Mouse (Mus musculus): ENCODE measurements around the gene Exosc10. TPM values are rescaled to one million over a fixed set of nuclear protein-coding genes. Genes with fewer than 3 reads are reported as not detected.

The Exosc10 gene
- polyA plus RNA-seq (2014; fragmentation: Nextera tagmentation; extraction: Ambion mirVana): 112 and 119 TPM in 2 replicates

DNA sequence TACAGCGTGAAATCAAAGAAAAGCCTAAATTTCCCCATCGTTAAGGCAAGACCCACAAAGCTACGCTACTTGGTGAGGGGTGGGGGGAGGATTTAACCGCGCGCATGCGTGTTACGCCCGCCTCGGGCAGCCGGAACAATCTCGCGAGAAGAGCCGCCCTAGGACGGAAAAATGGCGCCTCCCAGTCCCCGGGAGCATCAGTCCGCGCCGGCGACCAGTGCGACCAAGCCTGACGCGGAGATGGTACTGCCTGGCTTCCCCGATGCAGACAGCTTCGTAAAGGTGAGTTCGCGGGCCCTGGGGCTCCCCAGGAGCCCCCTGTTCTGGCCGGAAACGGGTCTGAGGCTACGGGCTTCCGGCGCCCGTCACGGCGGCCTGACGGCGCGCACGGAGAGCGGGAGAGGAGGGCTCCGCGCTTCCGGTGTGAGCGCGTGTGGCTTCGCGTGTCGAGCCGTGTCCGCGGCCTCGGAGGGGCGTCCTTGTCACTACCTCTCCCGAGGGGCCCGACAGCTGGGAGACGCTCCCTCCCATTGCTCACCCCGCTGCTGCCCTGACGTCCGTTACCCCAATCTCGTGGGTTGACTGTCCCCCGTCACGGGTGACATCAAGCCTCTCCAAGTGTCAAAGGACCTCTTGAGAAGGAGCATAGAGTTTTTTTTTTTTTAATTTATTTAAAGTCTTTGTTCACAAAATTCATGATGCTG is at the start of gene Exosc10:
TSS of gene Exosc10 (plus strand) at position 133 of the 704 bp plus-strand sequence.
- DNase-seq (ENCODE audit: low spot score): peak; percentile 92
- peak; percentile 84; the same call in 1 of the 2 replicates for ATAC-seq (ENCODE audit: insufficient number of reproducible peaks, low FRiP score, low TSS enrichment, low read depth)
- Histone ChIP-seq H3K27ac (replicated peaks; ENCODE audit: low read depth, low read length) (peak within 1 kb of the TSS; percentile 91), H3K4me1 (ENCODE audit: control insufficient read depth, insufficient read depth, low read length) (no peaks in the 10 kb centered on the region), H3K27me3 (ENCODE audit: control insufficient read depth, insufficient read depth, low read length) (no peaks in the 10 kb centered on the region), H3K9me3 (ENCODE audit: control insufficient read depth, low read length) (no peaks in the 10 kb centered on the region), H3K9ac (ENCODE audit: low read length) (peak within 1 kb of the TSS; percentile 98), H3K36me3 (ENCODE audit: control insufficient read depth, insufficient read depth, low read length) (peaks cover 25% of the 10 kb centered on the region), H3K4me3 (ENCODE audit: low read depth, low read length) (peak within 1 kb of the TSS; percentile 92), H3K4me2 (ENCODE audit: low read depth, severe bottlenecking) (peak within 1 kb of the TSS; percentile 71)
- under 1% methylated on average over 63 of the region's 63 CpGs for WGBS

DNA sequence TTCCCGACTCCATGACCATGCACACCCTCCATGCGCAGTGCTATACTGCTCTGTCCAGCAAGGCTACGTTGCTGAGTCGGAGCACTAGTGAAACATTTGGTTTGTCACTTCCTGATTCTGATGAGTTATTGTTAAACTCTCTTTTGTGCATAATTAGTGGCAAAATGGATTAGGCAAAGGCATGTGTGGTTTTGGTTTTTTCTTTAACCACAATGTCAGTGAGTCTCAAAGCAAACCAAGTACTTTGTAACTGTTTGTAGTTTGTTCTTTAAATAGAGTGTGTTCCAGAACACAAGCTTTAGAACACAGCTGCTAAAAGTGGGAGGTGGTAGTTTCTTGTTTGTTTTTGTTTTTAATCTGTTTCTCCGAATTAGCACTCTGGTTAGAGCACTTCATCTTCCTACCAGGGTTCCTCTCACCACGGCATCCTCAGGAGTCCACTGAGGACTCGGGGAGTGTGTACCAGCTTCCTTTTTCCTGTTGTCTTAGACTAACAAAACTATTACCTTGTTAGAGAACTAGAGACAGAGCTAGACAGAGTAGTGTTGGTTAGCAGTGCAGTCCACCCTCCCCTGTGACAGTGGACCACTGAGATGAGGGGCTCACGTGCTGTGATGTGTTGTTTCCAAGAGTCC is 48.7 kb upstream of the Exosc10 start:
- H3K36me3 ChIP-seq (ENCODE audit: control insufficient read depth, insufficient read depth, low read length): peaks cover 12% of the 10 kb centered on the region
- H3K27me3 ChIP-seq (ENCODE audit: control insufficient read depth, insufficient read depth, low read length): no peaks in the 10 kb centered on the region
- 84% methylated on average over 8 of the region's 8 CpGs for WGBS
- ATAC-seq (ENCODE audit: insufficient number of reproducible peaks, low FRiP score, low TSS enrichment, low read depth) (no peak), DNase-seq (ENCODE audit: low spot score) (no peak)
- peaks cover 3% of the 10 kb centered on the region for H3K4me1 ChIP-seq (ENCODE audit: control insufficient read depth, insufficient read depth, low read length)
- H3K4me2 ChIP-seq (ENCODE audit: low read depth, severe bottlenecking): no peak overlapping the region
- no peak overlapping the region for H3K9ac ChIP-seq (ENCODE audit: low read length)
- no peak overlapping the region for H3K4me3 ChIP-seq (ENCODE audit: low read depth, low read length)
- no peaks in the 10 kb centered on the region for H3K9me3 ChIP-seq (ENCODE audit: control insufficient read depth, low read length)
- H3K27ac ChIP-seq (replicated peaks; ENCODE audit: low read depth, low read length): no peak overlapping the region

DNA sequence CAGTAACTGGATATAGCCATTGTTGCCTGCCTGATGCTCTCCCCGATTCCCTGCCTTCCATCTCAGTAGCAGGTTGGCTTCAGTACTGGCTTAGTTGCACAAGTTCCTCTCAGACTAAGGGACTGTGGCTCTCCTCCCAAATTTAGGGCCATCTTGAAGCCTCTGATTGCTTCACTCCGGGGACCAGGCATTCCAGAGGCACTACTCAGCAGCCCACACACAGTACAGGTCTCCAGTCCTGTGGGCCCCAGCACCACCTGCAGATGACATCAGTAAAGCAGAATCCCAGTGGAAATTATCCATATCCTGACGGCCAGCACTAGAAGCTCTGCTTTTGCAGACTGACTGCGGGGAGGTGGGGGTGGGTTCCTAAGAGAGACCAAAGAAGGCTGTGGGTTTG is 47.5 kb upstream of the Exosc10 start:
- peaks cover 16% of the 10 kb centered on the region for H3K36me3 ChIP-seq (ENCODE audit: control insufficient read depth, insufficient read depth, low read length)
- H3K9ac ChIP-seq (ENCODE audit: low read length): no peak overlapping the region
- ATAC-seq (ENCODE audit: insufficient number of reproducible peaks, low FRiP score, low TSS enrichment, low read depth) (no peak), DNase-seq (ENCODE audit: low spot score) (no peak)
- H3K9me3 ChIP-seq (ENCODE audit: control insufficient read depth, low read length): no peaks in the 10 kb centered on the region; the same call in 1 of the 2 replicates
- no peaks in the 10 kb centered on the region for H3K27me3 ChIP-seq (ENCODE audit: control insufficient read depth, insufficient read depth, low read length)
- no peak overlapping the region for H3K4me3 ChIP-seq (ENCODE audit: low read depth, low read length)
- 81% methylated on average over 4 of the region's 4 CpGs for WGBS
- no peak overlapping the region for H3K27ac ChIP-seq (replicated peaks; ENCODE audit: low read depth, low read length)
- no peak overlapping the region for H3K4me2 ChIP-seq (ENCODE audit: low read depth, severe bottlenecking)
- no peaks in the 10 kb centered on the region for H3K4me1 ChIP-seq (ENCODE audit: control insufficient read depth, insufficient read depth, low read length)

DNA sequence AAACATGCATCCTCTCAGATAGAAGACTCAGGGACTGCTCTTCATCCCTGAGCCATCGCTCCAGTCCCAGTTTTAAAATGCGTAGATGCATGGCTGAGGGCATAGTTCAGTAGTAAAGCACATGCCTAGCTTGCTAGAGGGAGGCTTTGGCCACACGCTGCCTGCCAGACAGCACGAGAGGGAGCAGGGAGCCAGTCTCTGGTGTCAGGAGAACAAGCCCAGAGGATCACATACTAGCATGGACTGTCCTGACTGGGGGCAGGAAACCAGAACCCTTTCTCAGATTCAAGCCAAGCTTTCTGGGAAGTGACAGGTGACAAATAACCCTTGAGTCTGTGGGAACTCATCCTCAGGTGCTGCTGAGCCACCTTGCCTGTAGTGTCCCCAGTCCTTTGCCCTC is 46.9 kb upstream of the Exosc10 start:
- 91% methylated on average over 4 of the region's 4 CpGs for WGBS
- Histone ChIP-seq H3K4me2 (ENCODE audit: low read depth, severe bottlenecking) (no peak overlapping the region), H3K4me3 (ENCODE audit: low read depth, low read length) (no peak overlapping the region), H3K27ac (replicated peaks; ENCODE audit: low read depth, low read length) (no peak overlapping the region), H3K27me3 (ENCODE audit: control insufficient read depth, insufficient read depth, low read length) (no peaks in the 10 kb centered on the region), H3K36me3 (ENCODE audit: control insufficient read depth, insufficient read depth, low read length) (peaks cover 18% of the 10 kb centered on the region), H3K9me3 (ENCODE audit: control insufficient read depth, low read length) (no peaks in the 10 kb centered on the region; the same call in 1 of the 2 replicates), H3K4me1 (ENCODE audit: control insufficient read depth, insufficient read depth, low read length) (no peaks in the 10 kb centered on the region), H3K9ac (ENCODE audit: low read length) (no peak overlapping the region)
- ATAC-seq (ENCODE audit: insufficient number of reproducible peaks, low FRiP score, low TSS enrichment, low read depth) (no peak), DNase-seq (ENCODE audit: low spot score) (no peak)

DNA sequence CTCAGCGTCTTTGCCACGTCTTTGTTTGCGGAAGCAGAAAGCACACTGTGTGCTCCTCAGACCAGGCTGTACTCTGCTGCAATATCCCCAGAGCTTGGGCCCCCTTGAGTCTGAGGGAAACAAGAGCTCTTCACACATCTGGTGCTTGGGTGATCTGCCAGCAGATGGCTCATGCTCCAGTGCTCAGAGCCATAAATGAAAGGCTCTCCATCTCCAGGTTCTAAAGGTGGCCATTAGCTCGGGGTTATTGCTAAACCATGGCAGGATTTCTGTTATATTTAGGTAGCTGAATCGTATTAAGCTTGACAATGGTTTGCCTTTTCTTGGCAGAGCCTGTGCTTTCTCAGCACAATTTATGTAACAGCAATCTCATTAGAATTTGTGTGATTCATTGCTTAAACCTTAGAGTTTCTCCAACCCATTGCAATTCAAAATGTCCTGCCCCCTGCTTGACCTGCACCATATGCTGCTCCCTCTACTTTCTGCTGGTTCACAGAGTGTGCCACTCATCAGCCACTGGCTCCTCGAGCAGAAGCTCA is 45.1 kb upstream of the Exosc10 start:
- no peak for ATAC-seq (ENCODE audit: insufficient number of reproducible peaks, low FRiP score, low TSS enrichment, low read depth)
- no peak overlapping the region for H3K4me3 ChIP-seq (ENCODE audit: low read depth, low read length)
- H3K4me1 ChIP-seq (ENCODE audit: control insufficient read depth, insufficient read depth, low read length): no peaks in the 10 kb centered on the region
- no peak for DNase-seq (ENCODE audit: low spot score)
- H3K27ac ChIP-seq (replicated peaks; ENCODE audit: low read depth, low read length): no peak overlapping the region
- no peak overlapping the region for H3K9ac ChIP-seq (ENCODE audit: low read length)
- 76% methylated on average over 6 of the region's 6 CpGs for WGBS
- H3K27me3 ChIP-seq (ENCODE audit: control insufficient read depth, insufficient read depth, low read length): no peaks in the 10 kb centered on the region
- no peaks in the 10 kb centered on the region; the same call in 1 of the 2 replicates for H3K9me3 ChIP-seq (ENCODE audit: control insufficient read depth, low read length)
- H3K36me3 ChIP-seq (ENCODE audit: control insufficient read depth, insufficient read depth, low read length): peaks cover 21% of the 10 kb centered on the region
- H3K4me2 ChIP-seq (ENCODE audit: low read depth, severe bottlenecking): no peak overlapping the region

DNA sequence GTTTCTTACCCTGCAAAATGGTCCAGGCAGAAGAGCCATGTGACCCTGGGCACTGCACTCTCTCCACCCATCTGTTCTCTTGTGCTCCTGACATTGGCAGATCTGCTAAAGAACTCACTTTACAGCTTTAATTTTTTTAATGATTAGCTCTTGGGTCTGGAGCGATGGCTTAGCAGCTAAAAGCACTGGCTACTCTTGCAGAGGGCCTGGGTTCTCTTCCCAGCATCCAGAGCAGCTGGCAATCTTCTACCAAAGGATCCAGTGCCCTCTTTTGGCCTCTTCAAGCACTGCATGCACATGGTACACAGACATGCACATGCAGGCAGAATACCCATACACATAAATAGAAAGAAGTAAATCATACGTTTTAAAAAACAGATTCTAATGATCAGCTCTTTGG is 42.9 kb upstream of the Exosc10 start:
- H3K4me3 ChIP-seq (ENCODE audit: low read depth, low read length): no peak overlapping the region
- no peaks in the 10 kb centered on the region; the same call in 1 of the 2 replicates for H3K9me3 ChIP-seq (ENCODE audit: control insufficient read depth, low read length)
- DNase-seq (ENCODE audit: low spot score) (no peak), ATAC-seq (ENCODE audit: insufficient number of reproducible peaks, low FRiP score, low TSS enrichment, low read depth) (no peak)
- H3K27ac ChIP-seq (replicated peaks; ENCODE audit: low read depth, low read length): no peak overlapping the region
- 94% methylated on average over 2 of the region's 2 CpGs for WGBS
- no peaks in the 10 kb centered on the region for H3K27me3 ChIP-seq (ENCODE audit: control insufficient read depth, insufficient read depth, low read length)
- no peak overlapping the region for H3K4me2 ChIP-seq (ENCODE audit: low read depth, severe bottlenecking)
- H3K9ac ChIP-seq (ENCODE audit: low read length): no peak overlapping the region
- peaks cover 16% of the 10 kb centered on the region; the same call in 1 of the 2 replicates for H3K36me3 ChIP-seq (ENCODE audit: control insufficient read depth, insufficient read depth, low read length)
- no peaks in the 10 kb centered on the region for H3K4me1 ChIP-seq (ENCODE audit: control insufficient read depth, insufficient read depth, low read length)

DNA sequence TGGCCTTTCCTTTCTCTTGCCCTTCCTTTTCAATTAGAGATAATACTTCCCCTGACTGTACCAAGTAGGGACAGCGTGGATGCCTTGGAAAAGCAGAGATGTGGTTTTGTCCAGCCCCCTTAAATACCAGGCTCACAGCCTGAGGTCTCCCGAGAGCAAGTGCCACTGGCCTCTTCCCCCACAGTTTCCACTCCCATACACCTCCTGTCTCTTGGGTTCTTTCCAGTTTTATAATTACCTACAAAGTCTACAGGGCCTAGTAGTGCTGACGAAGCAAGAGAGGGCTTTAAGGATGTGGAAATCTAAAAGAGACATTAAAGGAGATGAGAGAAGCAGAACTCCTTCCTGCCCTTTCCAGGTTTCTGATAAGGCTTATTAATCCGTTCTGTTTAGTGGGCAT is 40.4 kb upstream of the Exosc10 start:
- ATAC-seq (ENCODE audit: insufficient number of reproducible peaks, low FRiP score, low TSS enrichment, low read depth): no peak
- Histone ChIP-seq H3K9ac (ENCODE audit: low read length) (no peak overlapping the region), H3K9me3 (ENCODE audit: control insufficient read depth, low read length) (no peaks in the 10 kb centered on the region; the same call in 1 of the 2 replicates), H3K4me2 (ENCODE audit: low read depth, severe bottlenecking) (no peak overlapping the region), H3K4me1 (ENCODE audit: control insufficient read depth, insufficient read depth, low read length) (no peaks in the 10 kb centered on the region), H3K27me3 (ENCODE audit: control insufficient read depth, insufficient read depth, low read length) (no peaks in the 10 kb centered on the region), H3K27ac (replicated peaks; ENCODE audit: low read depth, low read length) (no peak overlapping the region), H3K36me3 (ENCODE audit: control insufficient read depth, insufficient read depth, low read length) (peaks cover 14% of the 10 kb centered on the region), H3K4me3 (ENCODE audit: low read depth, low read length) (no peak overlapping the region)
- no peak for DNase-seq (ENCODE audit: low spot score)
- 57% methylated on average over 4 of the region's 4 CpGs for WGBS

DNA sequence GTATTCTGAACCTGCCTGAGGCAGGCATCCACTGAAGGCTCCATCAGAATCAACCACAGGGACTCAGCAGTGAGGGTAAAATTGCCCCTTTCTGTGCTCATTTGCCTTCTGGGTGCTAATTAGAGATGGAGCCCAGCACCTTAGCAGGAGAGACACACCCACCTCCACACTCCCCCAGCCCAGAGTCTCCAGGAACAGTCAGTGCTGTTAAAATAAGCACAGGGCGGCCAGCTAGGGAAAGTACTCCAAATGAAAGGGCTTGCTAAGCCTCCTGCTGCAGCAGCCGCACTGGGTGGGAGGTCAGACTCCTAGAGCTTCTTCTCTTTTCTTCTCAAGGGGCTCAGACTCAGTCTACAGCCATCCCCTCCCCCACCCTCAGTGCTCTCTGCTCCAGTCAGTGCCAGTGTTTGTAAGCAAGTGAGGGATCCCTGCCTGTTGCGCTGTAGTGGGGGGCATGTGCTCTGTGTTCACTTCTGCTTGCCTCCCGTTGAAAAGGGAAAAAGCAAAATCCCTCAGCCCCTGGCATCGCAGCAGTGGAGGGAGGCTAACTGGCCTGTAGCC is 39.9 kb upstream of the Exosc10 start:
- 29% methylated on average over 5 of the region's 5 CpGs for WGBS
- H3K9ac ChIP-seq (ENCODE audit: low read length): no peak overlapping the region
- no peak overlapping the region for H3K27ac ChIP-seq (replicated peaks; ENCODE audit: low read depth, low read length)
- H3K27me3 ChIP-seq (ENCODE audit: control insufficient read depth, insufficient read depth, low read length): no peaks in the 10 kb centered on the region
- peaks cover 14% of the 10 kb centered on the region for H3K36me3 ChIP-seq (ENCODE audit: control insufficient read depth, insufficient read depth, low read length)
- no peaks in the 10 kb centered on the region; the same call in 1 of the 2 replicates for H3K9me3 ChIP-seq (ENCODE audit: control insufficient read depth, low read length)
- H3K4me3 ChIP-seq (ENCODE audit: low read depth, low read length): no peak overlapping the region
- no peak for ATAC-seq (ENCODE audit: insufficient number of reproducible peaks, low FRiP score, low TSS enrichment, low read depth)
- no peak overlapping the region for H3K4me2 ChIP-seq (ENCODE audit: low read depth, severe bottlenecking)
- DNase-seq (ENCODE audit: low spot score): no peak
- no peaks in the 10 kb centered on the region for H3K4me1 ChIP-seq (ENCODE audit: control insufficient read depth, insufficient read depth, low read length)
